Mouse (Mus musculus) olfactory bulb, adult 2 months (tissue): ENCODE data around the gene Ttc27.

Experiments
- CTCF ChIP-seq: fragments of 200-500 bp; IDR thresholded peaks from 2 replicates; pipeline ENCODE4 v1.5.1; 2012; ENCODE audit warnings: low read depth, mild to moderate bottlenecking, low read length, moderate library complexity; ENCODE audit not compliant: insufficient read depth
- POLR2A ChIP-seq: fragments of 200-500 bp; IDR thresholded peaks from 2 replicates; pipeline ENCODE4 v1.6.1; 2012; ENCODE audit warnings: mild to moderate bottlenecking, low read depth, low read length, moderate library complexity; ENCODE audit not compliant: insufficient read depth

DNA sequence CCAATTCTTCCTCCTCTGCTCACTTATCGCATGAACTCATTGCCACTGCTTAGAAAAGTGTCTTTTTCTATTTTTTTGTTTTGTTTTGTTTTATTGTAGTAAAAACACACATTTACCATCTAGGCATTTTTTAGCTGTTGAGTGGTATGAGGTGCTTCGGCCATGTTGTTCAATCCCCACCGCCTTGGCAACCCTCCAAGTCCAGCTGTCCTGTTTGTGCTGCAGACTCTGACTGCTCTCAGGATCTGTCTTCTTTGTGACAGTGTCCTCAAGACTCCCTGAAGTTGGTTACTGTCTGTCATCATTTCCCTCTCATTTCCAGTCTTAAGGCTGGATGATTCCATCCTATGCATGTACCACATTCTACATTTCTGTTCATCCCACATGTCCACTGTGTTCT lies 132.7 kb downstream of the Ttc27 start:
- TF ChIP-seq CTCF, result no peak
- TF ChIP-seq POLR2A, result no peak
